Mouse (Mus musculus): ENCODE results near the gene Tekt4. TPM values are rescaled to one million over a fixed set of nuclear protein-coding genes. Genes with fewer than 3 reads are reported as not detected.

Gene Tekt4
- 0.38 and 0.51 TPM in 2 replicates for polyA plus RNA-seq (2016; fragmentation: Nextera tagmentation; extraction: Ambion mirVana)

- no peak within 1 kb of the TSS for H3K9ac ChIP-seq
- H3K36me3 ChIP-seq = no peaks in the 10 kb centered on the region
- no peaks in the 10 kb centered on the region for H3K9me3 ChIP-seq
- 46% methylated on average over 2 of the region's 2 CpGs for WGBS
- H3K4me3 ChIP-seq = no peak within 1 kb of the TSS
- no peaks in the 10 kb centered on the region for H3K4me1 ChIP-seq
- H3K27ac ChIP-seq = no peak within 1 kb of the TSS
- no peak within 1 kb of the TSS for H3K4me2 ChIP-seq (replicated peaks)
- no peak for ATAC-seq (ENCODE audit: low FRiP score, low read depth)
- H3K27me3 ChIP-seq (replicated peaks) = no peaks in the 10 kb centered on the region
Measured at GRCm38 (mm10) chr17:25454272-25454671, at the start of gene Tekt4. TSS of gene Tekt4 (plus strand) at chr17:25454615.

DNA sequence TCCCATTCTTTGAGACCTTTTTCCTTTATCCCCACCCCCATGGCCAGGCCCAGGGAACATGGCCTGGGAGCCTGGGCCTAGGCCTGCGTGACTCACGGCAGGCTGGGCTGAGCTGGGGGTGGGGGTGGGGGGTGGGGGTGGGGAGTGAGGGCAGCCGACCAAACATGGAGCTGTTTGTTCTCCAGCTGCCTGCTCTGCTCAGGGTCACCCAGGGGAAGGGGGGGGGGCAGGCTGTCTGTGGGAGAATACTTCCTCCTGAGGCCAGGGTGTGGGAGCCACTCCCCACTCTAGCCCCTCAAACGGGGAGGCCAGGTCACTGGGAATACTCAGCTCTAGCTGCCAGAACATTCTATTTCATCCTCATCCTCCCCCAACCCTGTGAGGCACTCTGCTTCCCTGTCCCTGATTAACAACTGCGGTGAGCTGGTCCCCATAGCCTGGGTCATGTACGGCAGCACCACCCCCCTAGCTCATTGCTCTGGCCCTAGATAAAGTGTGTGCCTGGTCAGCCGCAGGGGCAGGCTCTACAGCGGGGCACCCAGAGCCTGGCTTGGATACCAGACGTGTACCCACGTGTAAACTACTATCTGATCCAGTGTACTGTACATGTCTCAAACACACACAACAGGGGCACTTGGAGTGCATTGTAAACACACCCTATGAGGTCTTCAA lies 49.1 kb upstream of the Tekt4 start:
- Histone ChIP-seq H3K27me3 (replicated peaks) (peaks cover 8% of the 10 kb centered on the region; the same call in 1 of the 2 replicates), H3K27ac (no peak overlapping the region), H3K9ac (no peak overlapping the region), H3K4me3 (no peak overlapping the region), H3K9me3 (no peaks in the 10 kb centered on the region), H3K36me3 (no peaks in the 10 kb centered on the region), H3K4me2 (replicated peaks) (peak overlapping the region; percentile 31), H3K4me1 (peaks cover 51% of the 10 kb centered on the region)
- ATAC-seq (ENCODE audit: low FRiP score, low read depth) = peak; percentile 26; the same call in 1 of the 2 replicates
- whole genome bisulfite sequencing = 14% methylated on average over 10 of the region's 10 CpGs

DNA sequence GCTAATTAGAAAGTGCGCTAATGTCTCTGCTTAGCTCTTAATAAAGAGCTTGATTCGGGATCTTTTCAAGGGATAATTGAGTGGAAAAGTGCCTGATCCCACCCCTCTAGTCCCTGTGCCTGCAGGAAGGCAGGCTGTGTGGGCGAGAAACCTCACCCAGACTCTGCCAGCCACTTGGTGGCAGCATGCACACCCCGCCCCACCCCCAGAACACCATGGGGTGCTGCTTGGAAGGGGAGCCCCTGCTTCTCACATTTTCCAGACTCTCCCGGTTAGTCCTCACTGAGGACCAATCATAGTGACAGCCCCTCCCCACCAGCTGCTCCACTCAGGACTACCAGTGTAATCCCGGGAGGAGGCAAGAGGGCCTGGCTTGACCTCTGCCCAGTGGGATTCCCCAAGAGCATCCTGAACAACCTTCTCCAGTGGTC lies 48.4 kb upstream of the Tekt4 start:
- Histone ChIP-seq H3K4me1 (peaks cover 51% of the 10 kb centered on the region), H3K27ac (no peak overlapping the region), H3K9me3 (no peaks in the 10 kb centered on the region), H3K4me3 (no peak overlapping the region), H3K4me2 (replicated peaks) (peak overlapping the region; percentile 31), H3K9ac (no peak overlapping the region), H3K27me3 (replicated peaks) (peaks cover 8% of the 10 kb centered on the region; the same call in 1 of the 2 replicates), H3K36me3 (no peaks in the 10 kb centered on the region)
- 12% methylated on average over 6 of the region's 6 CpGs for WGBS
- ATAC-seq (ENCODE audit: low FRiP score, low read depth) = 0 out of 2 replicates have a peak, but pooled peaks have one; percentile 22

DNA sequence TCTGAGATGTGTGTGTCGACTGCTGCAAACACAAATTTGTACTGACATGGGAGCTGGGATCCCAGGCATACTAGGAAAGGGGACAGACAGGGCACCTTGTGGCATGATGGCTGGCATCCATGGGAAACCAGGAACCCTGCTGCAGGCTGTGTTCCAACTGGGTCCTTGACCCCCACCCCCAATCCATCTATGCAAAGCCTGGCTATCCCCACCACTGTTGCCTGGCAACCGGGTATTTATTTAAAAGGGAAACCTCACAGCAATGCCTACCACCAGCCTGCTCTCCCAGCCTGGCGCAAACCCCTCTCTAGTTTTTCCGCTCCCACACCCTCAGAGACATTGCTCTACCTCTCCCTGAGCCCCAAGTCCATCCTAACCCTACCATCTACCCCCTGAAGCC lies 47.1 kb upstream of the Tekt4 start:
- Histone ChIP-seq H3K4me1 (peaks cover 57% of the 10 kb centered on the region), H3K27me3 (replicated peaks) (peaks cover 8% of the 10 kb centered on the region; the same call in 1 of the 2 replicates), H3K36me3 (no peaks in the 10 kb centered on the region), H3K9me3 (no peaks in the 10 kb centered on the region), H3K4me2 (replicated peaks) (no peak overlapping the region), H3K4me3 (no peak overlapping the region), H3K9ac (no peak overlapping the region), H3K27ac (no peak overlapping the region)
- 79% methylated on average over 4 of the region's 4 CpGs for WGBS
- ATAC-seq (ENCODE audit: low FRiP score, low read depth) = no peak

- Histone ChIP-seq H3K9ac (no peak overlapping the region), H3K4me3 (no peak overlapping the region), H3K27ac (no peak overlapping the region), H3K9me3 (no peaks in the 10 kb centered on the region), H3K36me3 (no peaks in the 10 kb centered on the region), H3K4me1 (peaks cover 57% of the 10 kb centered on the region), H3K4me2 (replicated peaks) (no peak overlapping the region), H3K27me3 (replicated peaks) (peaks cover 1% of the 10 kb centered on the region; the same call in 1 of the 2 replicates)
- no peak for ATAC-seq (ENCODE audit: low FRiP score, low read depth)
- WGBS = 83% methylated on average over 7 of the region's 7 CpGs
Measured at GRCm38 (mm10) chr17:25408302-25408999, 46.0 kb upstream of the Tekt4 start.

- 71% methylated on average over 7 of the region's 7 CpGs for WGBS
- no peak overlapping the region for H3K9ac ChIP-seq
- H3K36me3 ChIP-seq = no peaks in the 10 kb centered on the region
- no peak for ATAC-seq (ENCODE audit: low FRiP score, low read depth)
- H3K4me2 ChIP-seq (replicated peaks) = no peak overlapping the region
- no peaks in the 10 kb centered on the region for H3K27me3 ChIP-seq (replicated peaks)
- H3K9me3 ChIP-seq = no peaks in the 10 kb centered on the region
- peaks cover 59% of the 10 kb centered on the region for H3K4me1 ChIP-seq
- no peak overlapping the region for H3K4me3 ChIP-seq
- no peak overlapping the region for H3K27ac ChIP-seq
Measured at GRCm38 (mm10) chr17:25409621-25410020, 44.8 kb upstream of the Tekt4 start.

DNA sequence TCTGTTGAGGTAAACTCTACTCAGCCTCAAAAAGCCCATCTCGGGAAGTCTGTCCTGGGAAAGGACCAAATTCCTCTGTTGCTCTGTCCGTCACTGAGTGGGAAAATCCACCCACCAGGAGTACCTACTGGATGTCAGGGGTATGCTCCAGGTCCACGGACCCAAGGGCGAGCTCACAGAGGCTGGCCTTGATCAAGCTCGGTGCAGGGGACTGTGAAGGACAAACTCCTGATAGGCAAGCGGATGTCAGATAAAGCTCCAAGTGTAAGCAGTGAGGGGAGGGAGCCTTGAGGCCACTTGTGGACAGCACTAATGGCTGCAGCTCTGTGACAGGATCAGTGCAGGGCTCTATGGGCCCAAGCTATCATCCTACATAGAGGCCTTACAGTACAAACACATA lies 44.2 kb upstream of the Tekt4 start:
- Histone ChIP-seq H3K27ac (no peak overlapping the region), H3K9ac (no peak overlapping the region), H3K4me1 (peaks cover 59% of the 10 kb centered on the region), H3K4me2 (replicated peaks) (no peak overlapping the region), H3K36me3 (no peaks in the 10 kb centered on the region), H3K9me3 (no peaks in the 10 kb centered on the region), H3K4me3 (no peak overlapping the region), H3K27me3 (replicated peaks) (no peaks in the 10 kb centered on the region)
- no peak for ATAC-seq (ENCODE audit: low FRiP score, low read depth)
- WGBS = 82% methylated on average over 6 of the region's 6 CpGs

DNA sequence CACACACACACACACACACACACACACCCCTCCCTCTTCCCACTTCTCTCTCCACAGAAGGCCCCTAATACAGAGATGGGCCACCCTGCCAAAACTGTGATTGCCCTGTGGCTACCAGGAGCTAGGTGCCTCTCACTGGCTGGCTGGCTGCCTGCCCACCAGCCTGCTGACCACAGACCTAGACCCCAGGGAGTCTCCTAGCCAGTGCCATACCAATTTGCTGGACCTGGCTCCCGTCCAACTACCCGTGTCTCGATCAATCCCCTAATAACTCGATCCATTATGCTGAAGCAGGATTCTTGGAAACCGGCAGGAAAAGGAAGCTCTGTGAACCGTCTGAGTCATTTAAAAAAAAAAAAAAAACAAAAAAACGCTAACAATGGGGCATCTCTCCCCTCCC lies 43.6 kb upstream of the Tekt4 start:
- no peak for ATAC-seq (ENCODE audit: low FRiP score, low read depth)
- H3K4me1 ChIP-seq = peaks cover 59% of the 10 kb centered on the region
- H3K9ac ChIP-seq = no peak overlapping the region
- no peak overlapping the region for H3K4me2 ChIP-seq (replicated peaks)
- H3K4me3 ChIP-seq = no peak overlapping the region
- 50% methylated on average over 7 of the region's 7 CpGs for WGBS
- no peaks in the 10 kb centered on the region for H3K9me3 ChIP-seq
- no peak overlapping the region for H3K27ac ChIP-seq
- H3K27me3 ChIP-seq (replicated peaks) = no peaks in the 10 kb centered on the region
- H3K36me3 ChIP-seq = no peaks in the 10 kb centered on the region

GRCm38 (mm10) chr17:25411251-25411650 lies 43.2 kb upstream of the Tekt4 start:
- Histone ChIP-seq H3K9ac (no peak overlapping the region), H3K4me3 (no peak overlapping the region), H3K36me3 (no peaks in the 10 kb centered on the region), H3K4me1 (peaks cover 59% of the 10 kb centered on the region), H3K27ac (no peak overlapping the region), H3K9me3 (no peaks in the 10 kb centered on the region), H3K27me3 (replicated peaks) (no peaks in the 10 kb centered on the region), H3K4me2 (replicated peaks) (no peak overlapping the region)
- WGBS = 72% methylated on average over 4 of the region's 4 CpGs
- ATAC-seq (ENCODE audit: low FRiP score, low read depth) = no peak

GRCm38 (mm10) chr17:25414209-25414608 lies 40.2 kb upstream of the Tekt4 start:
- peaks cover 66% of the 10 kb centered on the region for H3K4me1 ChIP-seq
- H3K9ac ChIP-seq = no peak overlapping the region
- ATAC-seq (ENCODE audit: low FRiP score, low read depth) = no peak
- no peaks in the 10 kb centered on the region for H3K27me3 ChIP-seq (replicated peaks)
- no peaks in the 10 kb centered on the region for H3K36me3 ChIP-seq
- 74% methylated on average over 4 of the region's 4 CpGs for WGBS
- H3K4me2 ChIP-seq (replicated peaks) = no peak overlapping the region
- no peak overlapping the region for H3K4me3 ChIP-seq
- H3K9me3 ChIP-seq = no peaks in the 10 kb centered on the region
- H3K27ac ChIP-seq = no peak overlapping the region

DNA sequence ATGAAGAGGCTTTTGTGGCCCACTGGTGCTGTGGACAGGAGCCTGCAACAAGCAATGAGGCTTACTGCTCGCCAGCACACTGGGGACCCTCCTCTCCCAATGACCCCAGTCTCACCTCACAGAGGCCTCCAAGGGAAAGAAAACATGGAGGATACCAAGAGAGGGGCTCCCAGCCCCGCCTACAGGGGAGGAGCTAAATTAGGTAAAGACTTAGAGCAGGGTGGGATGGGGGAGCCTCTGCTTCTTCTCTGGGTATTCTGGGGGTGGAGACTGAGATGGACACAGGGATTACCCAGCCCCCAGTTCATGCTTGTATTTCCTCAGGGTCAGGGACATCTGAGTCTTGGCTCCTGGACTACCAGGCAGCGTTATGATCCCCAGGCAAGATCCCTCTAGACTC lies 39.5 kb upstream of the Tekt4 start:
- H3K27me3 ChIP-seq (replicated peaks) = no peaks in the 10 kb centered on the region
- H3K4me1 ChIP-seq = peaks cover 63% of the 10 kb centered on the region
- ATAC-seq (ENCODE audit: low FRiP score, low read depth) = no peak
- no peaks in the 10 kb centered on the region for H3K36me3 ChIP-seq
- 0 out of 2 replicates have a peak overlapping the region, but pooled peaks have one; percentile 54 for H3K27ac ChIP-seq
- H3K4me3 ChIP-seq = no peak overlapping the region
- H3K9ac ChIP-seq = no peak overlapping the region
- 36% methylated on average over 3 of the region's 3 CpGs for WGBS
- peak overlapping the region; percentile 40; the same call in 1 of the 2 replicates for H3K4me2 ChIP-seq (replicated peaks)
- no peaks in the 10 kb centered on the region for H3K9me3 ChIP-seq

DNA sequence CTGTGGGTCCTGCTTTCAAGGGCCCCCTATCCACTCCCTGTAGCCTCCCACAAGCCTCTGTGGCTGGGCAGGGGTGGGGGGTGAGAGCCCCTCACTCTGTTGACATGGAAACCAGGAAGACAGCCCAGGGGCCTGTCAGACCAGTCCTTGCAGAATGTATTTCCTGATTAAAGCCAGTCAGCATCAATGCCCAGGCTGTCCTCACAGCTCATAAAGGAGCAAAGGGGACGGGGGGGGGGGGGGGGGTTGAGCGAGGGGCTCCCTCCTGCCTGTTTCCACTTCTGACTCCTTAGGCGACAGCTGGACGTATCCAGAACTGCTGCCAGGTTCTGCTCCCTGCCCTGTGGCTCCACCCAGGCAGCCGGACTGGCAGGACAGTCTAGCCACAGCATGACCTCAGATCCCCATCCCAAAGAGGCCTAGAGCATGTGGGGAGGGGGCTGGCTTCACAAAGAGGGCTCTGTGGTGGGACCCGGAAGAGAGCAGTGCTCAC lies 38.9 kb upstream of the Tekt4 start:
- Histone ChIP-seq H3K4me2 (replicated peaks) (peak overlapping the region; percentile 40), H3K4me1 (peaks cover 59% of the 10 kb centered on the region), H3K9ac (peak overlapping the region; percentile 47; the same call in 1 of the 2 replicates), H3K9me3 (no peaks in the 10 kb centered on the region), H3K27ac (peak overlapping the region; percentile 54; the same call in 1 of the 2 replicates), H3K27me3 (replicated peaks) (no peaks in the 10 kb centered on the region), H3K4me3 (no peak overlapping the region), H3K36me3 (no peaks in the 10 kb centered on the region)
- WGBS = 1% methylated on average over 5 of the region's 6 CpGs
- ATAC-seq (ENCODE audit: low FRiP score, low read depth) = peak; percentile 51

Measured in neural tube, embryonic 12.5 days (tissue).